Comparison of ENCODE assay signal across 27 mouse cellular contexts in genomic region chr4:22152971-22153544, GRCm38 (mm10).
DNase-seq lines count a peak whose midpoint lies in the region; ATAC-seq and TF ChIP-seq lines count a peak whose summit lies in the region.
"Had no signal": no experiment of that assay in that cellular context is flagged by ENCODE, and none has a peak within 500 bp of the region (broad histone marks: within the 10 kb centered on the region; RNA-seq: fewer than 3 reads in every experiment).

No protein-coding gene starts in this region.

- no peak for TF ChIP-seq CTCF in midbrain, postnatal 0 days (IDR thresholded peaks at IDR 0.05)

- no peak overlapping the region for H3K4me3 ChIP-seq in embryonic facial prominence, embryonic 14.5 days (ENCODE audit: low read depth, low read length)
- H3K4me3 ChIP-seq in embryonic facial prominence, embryonic 10.5 days = no peak overlapping the region
- no peak overlapping the region for H3K4me3 ChIP-seq in midbrain, postnatal 0 days (ENCODE audit: low read depth, low read length)
- H3K4me3 ChIP-seq in heart, embryonic 10.5 days = no peak overlapping the region
- H3K4me3 ChIP-seq: heart, embryonic 13.5 days; hindbrain, embryonic 13.5 days; left cerebral cortex, adult 2 months; limb, embryonic 15.5 days; megakaryocyte, embryonic 14.5 days had no signal

- H3K9me3 ChIP-seq in embryonic facial prominence, embryonic 14.5 days (ENCODE audit: control insufficient read depth, low read length) = no peaks in the 10 kb centered on the region
- no peaks in the 10 kb centered on the region for H3K9me3 ChIP-seq in embryonic facial prominence, embryonic 10.5 days
- H3K9me3 ChIP-seq in midbrain, postnatal 0 days (ENCODE audit: low read length) = no peaks in the 10 kb centered on the region
- no peaks in the 10 kb centered on the region for H3K9me3 ChIP-seq in heart, embryonic 10.5 days
- H3K9me3 ChIP-seq: heart, embryonic 13.5 days; hindbrain, embryonic 13.5 days; limb, embryonic 15.5 days had no signal

- no peak overlapping the region for H3K4me2 ChIP-seq in embryonic facial prominence, embryonic 14.5 days (ENCODE audit: low read depth, low read length)
- H3K4me2 ChIP-seq in midbrain, postnatal 0 days (ENCODE audit: low read depth, low read length, poor library complexity, severe bottlenecking) = no peak overlapping the region
- H3K4me2 ChIP-seq: hindbrain, embryonic 13.5 days; limb, embryonic 15.5 days; lung, embryonic 14.5 days had no signal

- 31% methylated on average over 7 of the region's 7 CpGs for WGBS in embryonic facial prominence, embryonic 14.5 days
- WGBS in embryonic facial prominence, embryonic 10.5 days = 37% methylated on average over 7 of the region's 7 CpGs
- 49% methylated on average over 7 of the region's 7 CpGs for WGBS in midbrain, postnatal 0 days
- WGBS in heart, embryonic 10.5 days = 17% methylated on average over 7 of the region's 7 CpGs

- no peak overlapping the region for H3K27ac ChIP-seq in embryonic facial prominence, embryonic 14.5 days (replicated peaks; ENCODE audit: low read depth, low read length)
- no peak overlapping the region for H3K27ac ChIP-seq in embryonic facial prominence, embryonic 10.5 days (replicated peaks)
- H3K27ac ChIP-seq in midbrain, postnatal 0 days (ENCODE audit: low read depth, low read length) = no peak overlapping the region
- H3K27ac ChIP-seq in heart, embryonic 10.5 days = no peak overlapping the region
- H3K27ac ChIP-seq: heart, embryonic 13.5 days; hindbrain, embryonic 13.5 days; kidney, postnatal 0 days; left cerebral cortex, adult 2 months; limb, embryonic 15.5 days; liver, embryonic 14.5 days had no signal

- no peaks in the 10 kb centered on the region for H3K27me3 ChIP-seq in embryonic facial prominence, embryonic 14.5 days (replicated peaks; ENCODE audit: control insufficient read depth, insufficient read depth, low read length)
- H3K27me3 ChIP-seq in embryonic facial prominence, embryonic 10.5 days (replicated peaks; ENCODE audit: low read depth, poor library complexity, severe bottlenecking) = peaks cover 20% of the 10 kb centered on the region
- H3K27me3 ChIP-seq in midbrain, postnatal 0 days (ENCODE audit: insufficient read depth, low read length) = no peaks in the 10 kb centered on the region
- H3K27me3 ChIP-seq in heart, embryonic 10.5 days (ENCODE audit: insufficient read depth, poor library complexity, severe bottlenecking) = peaks cover 23% of the 10 kb centered on the region
- H3K27me3 ChIP-seq: hindbrain, embryonic 13.5 days had no signal

- ATAC-seq in embryonic facial prominence, embryonic 14.5 days (ENCODE audit: low read depth) = peak; percentile 33; the same call in 1 of the 2 replicates
- peak; percentile 49 to 60 for ATAC-seq in hematopoietic stem cell, adult 5-6 weeks (replicated peaks in 1 of 2; ENCODE audit: insufficient read depth in 1 of 2, low FRiP score in 2 of 2, low TSS enrichment in 1 of 2, low read depth in 1 of 2, poor library complexity in 2 of 2, severe bottlenecking in 2 of 2)
- ATAC-seq in midbrain, postnatal 0 days (ENCODE audit: low FRiP score) = peak; percentile 62; the same call in 1 of the 2 replicates
- ATAC-seq: forebrain, postnatal 0 days; inflammation-experienced regulatory T-cells, adult 6 months had no signal

- no peaks in the 10 kb centered on the region for H3K4me1 ChIP-seq in embryonic facial prominence, embryonic 14.5 days (ENCODE audit: control insufficient read depth, insufficient read depth, low read length)
- no peaks in the 10 kb centered on the region for H3K4me1 ChIP-seq in embryonic facial prominence, embryonic 10.5 days
- H3K4me1 ChIP-seq in midbrain, postnatal 0 days (ENCODE audit: insufficient read depth, low read length) = peaks cover 11% of the 10 kb centered on the region
- 0 out of 2 replicates have a peak, but pooled peaks cover 6% of the 10 kb centered on the region for H3K4me1 ChIP-seq in heart, embryonic 10.5 days
- H3K4me1 ChIP-seq: megakaryocyte, embryonic 14.5 days had no signal

- no peak overlapping the region for H3K9ac ChIP-seq in embryonic facial prominence, embryonic 14.5 days (ENCODE audit: low read depth, low read length)
- no peak overlapping the region for H3K9ac ChIP-seq in midbrain, postnatal 0 days (replicated peaks; ENCODE audit: low read length, poor library complexity, severe bottlenecking)
- H3K9ac ChIP-seq: forebrain, postnatal 0 days; heart, embryonic 13.5 days; hindbrain, embryonic 13.5 days; limb, embryonic 15.5 days; liver, embryonic 14.5 days; lung, embryonic 14.5 days had no signal

- DNase-seq in embryonic facial prominence, embryonic 14.5 days (ENCODE audit: low spot score) = peak; percentile 13
- DNase-seq in embryonic facial prominence, embryonic 10.5 days (ENCODE audit: low spot score) = no peak
- peak; percentile 12 for DNase-seq in A20 (ENCODE audit: low read depth, low spot score)
- DNase-seq in midbrain, postnatal 0 days (ENCODE audit: low spot score) = no peak
- DNase-seq in thymus, adult 18-20 months = no peak
- no peak for DNase-seq in heart, embryonic 10.5 days (ENCODE audit: low spot score)
- DNase-seq: adrenal gland, postnatal 10 days; cerebellum, adult 2 months; cerebellum, postnatal 25 days; forebrain, postnatal 0 days; gastrocnemius, postnatal 25 days; heart, adult 18-20 months; heart, postnatal 14 days; kidney, adult 2 months; left cerebral cortex, postnatal 4 days; lung, embryonic 14.5 days; right cerebral cortex, postnatal 14 days; thymus, postnatal 25 days had no signal

- no peaks in the 10 kb centered on the region for H3K36me3 ChIP-seq in embryonic facial prominence, embryonic 14.5 days (ENCODE audit: control insufficient read depth, insufficient read depth, low read length)
- no peaks in the 10 kb centered on the region for H3K36me3 ChIP-seq in embryonic facial prominence, embryonic 10.5 days (replicated peaks)
- H3K36me3 ChIP-seq in midbrain, postnatal 0 days (ENCODE audit: insufficient read depth, low read length) = no peaks in the 10 kb centered on the region
- H3K36me3 ChIP-seq in heart, embryonic 10.5 days = no peaks in the 10 kb centered on the region
- H3K36me3 ChIP-seq: heart, embryonic 13.5 days; hindbrain, embryonic 13.5 days; limb, embryonic 15.5 days had no signal

Comparison
In these comparisons a context has a peak if more than half of its experiments do, and no peak if none do; other contexts are left out.
1. DNase-seq: peak in embryonic facial prominence, embryonic 14.5 days (single experiment) and A20 (single experiment); none in embryonic facial prominence, embryonic 10.5 days (single experiment), midbrain, postnatal 0 days (single experiment), thymus, adult 18-20 months (0 of 2) and heart, embryonic 10.5 days (single experiment).
2. Peak in every context shown above with its lines, with median percentiles within 50 percentile points of each other: ATAC-seq.